Mouse (Mus musculus): ENCODE measurements around the gene Fkbp5.

DNA sequence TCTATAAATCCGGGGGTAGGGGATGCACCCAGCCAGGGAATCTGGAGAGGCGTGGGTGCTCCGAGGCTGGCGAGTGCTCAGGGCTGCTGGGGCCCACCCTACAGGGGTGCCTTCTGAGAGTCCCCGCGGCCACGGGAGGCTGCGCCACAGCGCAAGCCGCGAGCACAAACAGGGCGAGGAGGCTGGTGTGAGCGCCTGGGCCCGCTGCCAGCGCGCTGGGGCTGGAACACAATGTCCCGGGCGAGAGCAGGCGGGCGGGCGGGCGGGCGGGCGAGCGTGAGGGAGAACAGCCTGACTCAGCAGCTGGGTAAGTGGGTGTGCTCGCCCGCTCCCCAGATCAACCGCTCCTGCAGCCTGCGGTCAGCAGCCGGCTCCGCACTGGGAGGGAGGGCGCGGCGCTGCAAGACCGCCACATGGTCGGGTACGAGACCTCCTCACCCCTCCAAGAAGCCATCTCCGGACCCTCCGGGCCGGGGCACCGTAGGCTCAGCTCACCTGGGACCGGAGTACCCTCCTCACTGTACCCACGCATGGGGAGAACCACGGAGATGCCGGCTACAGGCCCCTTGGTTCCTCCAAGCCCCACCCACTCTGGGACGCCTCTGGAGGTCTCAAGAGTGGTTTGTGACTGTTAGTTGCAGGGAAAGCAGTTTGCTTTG lies 758 bp upstream of the Fkbp5 start:
- TF ChIP-seq CTCF (IDR thresholded peaks at IDR 0.05) (peak; percentile 8; the same call in 1 of the 2 replicates), EP300 (IDR thresholded peaks at IDR 0.05) (no peak; the same call in 1 of the 2 replicates)
